Mouse (Mus musculus) hematopoietic stem cell, adult 5-6 weeks (primary cell): Measurements from ENCODE around the gene Abcc8. TPM values are rescaled to one million over a fixed set of nuclear protein-coding genes. Genes with fewer than 3 reads are reported as not detected.

Experiments
- ATAC-seq, 2 experiments: fragments of 125-278 bp in 1 of 2; replicated peaks in 1 of 2; 2 replicates each; pipeline ENCODE4 v1.8.0; 2016 to 2017; ENCODE audit warnings: inconsistent platforms in 2 of 2, mild to moderate bottlenecking in 2 of 2, moderate number of reproducible peaks in 2 of 2, low read depth in 1 of 2, moderate TSS enrichment in 1 of 2; ENCODE audit not compliant: low FRiP score in 2 of 2, poor library complexity in 2 of 2, severe bottlenecking in 2 of 2, insufficient read depth in 1 of 2, low TSS enrichment in 1 of 2
- total RNA-seq: library from RNA; stranded (forward); fragments of 172-1452, 232-1000 nt; gene quantifications from 2 replicates; pipeline ENCODE4 v1.2.3, GENCODE M21; 2017

Gene Abcc8
- total RNA-seq, 1 experiment from 2014 or later = not detected

- ATAC-seq = no peak
Measured at GRCm38 (mm10) chr7:46162731-46163130, 17.1 kb downstream of the Abcc8 start.

- no peak for ATAC-seq
Measured at GRCm38 (mm10) chr7:46162132-46162727, 17.6 kb downstream of the Abcc8 start.

GRCm38 (mm10) chr7:46161615-46162014, 18.2 kb downstream of the Abcc8 start:
- no peak for ATAC-seq

- no peak for ATAC-seq
Measured at GRCm38 (mm10) chr7:46157746-46158145, 22.1 kb downstream of the Abcc8 start.

- ATAC-seq = no peak
Measured at GRCm38 (mm10) chr7:46154498-46155488, 25.0 kb downstream of the Abcc8 start.

GRCm38 (mm10) chr7:46152819-46153351, 26.9 kb downstream of the Abcc8 start:
- no peak for ATAC-seq

- no peak for ATAC-seq
Measured at GRCm38 (mm10) chr7:46147417-46147816, 32.4 kb downstream of the Abcc8 start.

- ATAC-seq = no peak
Measured at GRCm38 (mm10) chr7:46146675-46147308, 33.0 kb downstream of the Abcc8 start.

GRCm38 (mm10) chr7:46144061-46144460, 35.8 kb downstream of the Abcc8 start:
- ATAC-seq = no peak

GRCm38 (mm10) chr7:46138329-46138930, 41.4 kb downstream of the Abcc8 start:
- ATAC-seq = no peak

GRCm38 (mm10) chr7:46133858-46134257, 46.0 kb downstream of the Abcc8 start:
- ATAC-seq = no peak

- no peak for ATAC-seq
Measured at GRCm38 (mm10) chr7:46132229-46132628, 47.6 kb downstream of the Abcc8 start.

GRCm38 (mm10) chr7:46131806-46132205, 48.0 kb downstream of the Abcc8 start:
- ATAC-seq = no peak

- ATAC-seq = no peak
Measured at GRCm38 (mm10) chr7:46131266-46131665, 48.6 kb downstream of the Abcc8 start.

- ATAC-seq = no peak
Measured at GRCm38 (mm10) chr7:46130723-46131122, 49.1 kb downstream of the Abcc8 start.

GRCm38 (mm10) chr7:46129463-46130179, 50.2 kb downstream of the Abcc8 start:
- ATAC-seq = no peak

- ATAC-seq = no peak
Measured at GRCm38 (mm10) chr7:46128196-46128595, 51.6 kb downstream of the Abcc8 start.
